19 mouse cellular contexts compared by ENCODE assay signal in genomic region chr15:89184937-89185227, GRCm38 (mm10). TPM values are rescaled to one million over a fixed set of nuclear protein-coding genes. Genes with fewer than 3 reads are reported as not detected.
A peak's percentile ranks its signal among the peaks of the same experiment; 100 is the strongest.
DNase-seq lines count a peak whose midpoint lies in the region; ATAC-seq and TF ChIP-seq lines count a peak whose summit lies in the region.
"Had no signal": no experiment of that assay in that cellular context is flagged by ENCODE, and none has a peak within 500 bp of the region (broad histone marks: within the 10 kb centered on the region; RNA-seq: fewer than 3 reads in every experiment).

No protein-coding gene starts in this region.

- no peak for ATAC-seq in neural tube, embryonic 13.5 days (ENCODE audit: low read depth)
- ATAC-seq in neural tube, embryonic 15.5 days (ENCODE audit: low FRiP score) = no peak
- ATAC-seq: activated CD4-positive, CD25-positive, alpha-beta regulatory T cell, adult 4 months had no signal

- H3K36me3 ChIP-seq in neural tube, embryonic 13.5 days = peaks cover 63% of the 10 kb centered on the region
- peaks cover 53% of the 10 kb centered on the region for H3K36me3 ChIP-seq in neural tube, embryonic 15.5 days
- H3K36me3 ChIP-seq in testis, adult 2 months (ENCODE audit: control insufficient read depth, insufficient read depth, low read length) = no peaks in the 10 kb centered on the region; the same call in 1 of the 2 replicates

- no peak for TF ChIP-seq CTCF in gastrocnemius, adult 2 months (IDR thresholded peaks at IDR 0.05)
- TF ChIP-seq CTCF in testis, adult 2 months (IDR thresholded peaks at IDR 0.05; ENCODE audit: control insufficient read depth, insufficient read depth, insufficient replicate concordance, low read depth, low read length) = no peak

- TF ChIP-seq POLR2A in testis, adult 2 months (IDR thresholded peaks at IDR 0.05; ENCODE audit: control insufficient read depth, low read depth, low read length) = no peak

- H3K9me3 ChIP-seq in neural tube, embryonic 13.5 days = no peaks in the 10 kb centered on the region
- H3K9me3 ChIP-seq in neural tube, embryonic 15.5 days (replicated peaks) = no peaks in the 10 kb centered on the region
- H3K9me3 ChIP-seq: embryonic facial prominence, embryonic 15.5 days; heart, embryonic 13.5 days had no signal

- peak; percentile 54 to 82 for DNase-seq in adrenal gland, adult (ENCODE audit: inconsistent age in 2 of 2, low spot score in 1 of 2)
- DNase-seq in adrenal gland, postnatal 4 days (ENCODE audit: low spot score in 2 of 2) = no peak
- peak; percentile 18 for DNase-seq in gastrocnemius, adult 2 months
- no peak for DNase-seq in gastrocnemius, postnatal 14 days
- DNase-seq in layer of hippocampus, adult 18-20 months (ENCODE audit: low spot score in 2 of 2) = no peak
- DNase-seq: cerebellum, adult 11 months; embryo, embryonic 11 days; heart, adult 18-20 months; kidney, adult 18-20 months; lung, adult 18-20 months; lung, postnatal 4 days; right cerebral cortex, postnatal 25 days had no signal

- H3K4me3 ChIP-seq in gastrocnemius, adult 2 months = no peak overlapping the region
- H3K4me3 ChIP-seq in neural tube, embryonic 13.5 days = no peak overlapping the region
- H3K4me3 ChIP-seq in neural tube, embryonic 15.5 days (replicated peaks) = no peak overlapping the region
- peak overlapping the region; percentile 79 for H3K4me3 ChIP-seq in testis, adult 2 months (ENCODE audit: control insufficient read depth, low read depth, low read length)
- H3K4me3 ChIP-seq: embryonic facial prominence, embryonic 15.5 days; heart, embryonic 13.5 days had no signal

- no peaks in the 10 kb centered on the region for H3K27me3 ChIP-seq in neural tube, embryonic 13.5 days
- H3K27me3 ChIP-seq in neural tube, embryonic 15.5 days (replicated peaks) = no peaks in the 10 kb centered on the region
- H3K27me3 ChIP-seq in testis, adult 2 months (ENCODE audit: control insufficient read depth, insufficient read depth, low read length) = no peaks in the 10 kb centered on the region
- H3K27me3 ChIP-seq: embryonic facial prominence, embryonic 15.5 days; heart, embryonic 13.5 days had no signal

- H3K9ac ChIP-seq in neural tube, embryonic 13.5 days = no peak overlapping the region
- H3K9ac ChIP-seq in neural tube, embryonic 15.5 days (replicated peaks) = no peak overlapping the region
- H3K9ac ChIP-seq: embryonic facial prominence, embryonic 15.5 days; heart, embryonic 13.5 days had no signal

- H3K4me2 ChIP-seq in neural tube, embryonic 13.5 days = no peak overlapping the region
- H3K4me2 ChIP-seq in neural tube, embryonic 15.5 days = no peak overlapping the region
- H3K4me2 ChIP-seq: embryonic facial prominence, embryonic 15.5 days; heart, embryonic 13.5 days had no signal

- peaks cover 42% of the 10 kb centered on the region for H3K4me1 ChIP-seq in neural tube, embryonic 13.5 days (replicated peaks)
- H3K4me1 ChIP-seq in neural tube, embryonic 15.5 days = peaks cover 28% of the 10 kb centered on the region
- peaks cover 15% of the 10 kb centered on the region for H3K4me1 ChIP-seq in testis, adult 2 months (ENCODE audit: control insufficient read depth, insufficient read depth, low read length)

- WGBS in neural tube, embryonic 13.5 days = 87% methylated on average over 5 of the region's 5 CpGs
- WGBS in neural tube, embryonic 15.5 days = 77% methylated on average over 5 of the region's 5 CpGs

- no peak overlapping the region for H3K27ac ChIP-seq in gastrocnemius, adult 2 months
- H3K27ac ChIP-seq in neural tube, embryonic 13.5 days (replicated peaks) = 0 out of 2 replicates have a peak overlapping the region, but pooled peaks have one; percentile 28
- no peak overlapping the region for H3K27ac ChIP-seq in neural tube, embryonic 15.5 days (replicated peaks)
- H3K27ac ChIP-seq in testis, adult 2 months (ENCODE audit: control insufficient read depth, insufficient read depth, low read depth, low read length) = no peak overlapping the region
- H3K27ac ChIP-seq: embryonic facial prominence, embryonic 15.5 days; heart, embryonic 13.5 days; kidney, postnatal 0 days had no signal

- intact Hi-C loops in gastrocnemius, adult 2 months (cut with DNase I) = no loop called here
- intact Hi-C loops in gastrocnemius, postnatal 14 days (cut with DNase I; ENCODE audit: low total_unique reads) = no loop called here

RNA-seq across cellular contexts. Expression of gene Plxnb2, which starts 4.3 kb away (rescaled TPM):
- total RNA-seq in adrenal gland, postnatal 4 days (2021) = 100 to 1,000 TPM; 167 to 207 TPM
- 1 to 10 TPM; 8.3 to 8.7 TPM for total RNA-seq in gastrocnemius, adult 2 months (2021)
- total RNA-seq in gastrocnemius, postnatal 14 days (2021) = 10 to 100 TPM; 20.9 to 23.8 TPM
- polyA plus RNA-seq in neural tube, embryonic 13.5 days (2015; fragmentation: Nextera tagmentation; extraction: Ambion mirVana) = 89.8 and 94.5 TPM in 2 replicates
- polyA plus RNA-seq in neural tube, embryonic 15.5 days (2015; fragmentation: Nextera tagmentation; extraction: Ambion mirVana) = 69.4 and 72.3 TPM in 2 replicates
- 91.0 and 107 TPM in 2 replicates for polyA plus RNA-seq in testis, adult 2 months (2012; rRNA removed)
- 10 to 100 TPM; 46.4 to 55.0 TPM for total RNA-seq in layer of hippocampus, adult 18-20 months (2021)

RNA-seq across cellular contexts. Expression of gene Dennd6b, which starts 11.4 kb away (rescaled TPM):
- total RNA-seq in adrenal gland, postnatal 4 days (2021) = 10 to 100 TPM; 11.5 to 13.0 TPM
- total RNA-seq in gastrocnemius, adult 2 months (2021) = 10 to 100 TPM in 1 of 2 experiments, 1 to 10 TPM in 1; 8.9 to 10.9 TPM
- 1 to 10 TPM; 4.1 to 5.4 TPM for total RNA-seq in gastrocnemius, postnatal 14 days (2021)
- 68.9 and 71.8 TPM in 2 replicates for polyA plus RNA-seq in neural tube, embryonic 13.5 days (2015; fragmentation: Nextera tagmentation; extraction: Ambion mirVana)
- 77.2 and 91.0 TPM in 2 replicates for polyA plus RNA-seq in neural tube, embryonic 15.5 days (2015; fragmentation: Nextera tagmentation; extraction: Ambion mirVana)
- polyA plus RNA-seq in testis, adult 2 months (2012; rRNA removed) = 55.5 and 58.5 TPM in 2 replicates
- total RNA-seq in layer of hippocampus, adult 18-20 months (2021) = 10 to 100 TPM; 34.8 to 39.1 TPM

RNA-seq across cellular contexts. Expression of gene Ppp6r2, which starts 26.5 kb away (rescaled TPM):
- total RNA-seq in adrenal gland, postnatal 4 days (2021) = 10 to 100 TPM; 53.8 to 57.6 TPM
- total RNA-seq in gastrocnemius, adult 2 months (2021) = 10 to 100 TPM; 90.7 to 94.1 TPM
- total RNA-seq in gastrocnemius, postnatal 14 days (2021) = 10 to 100 TPM; 56.2 to 57.3 TPM
- polyA plus RNA-seq in neural tube, embryonic 13.5 days (2015; fragmentation: Nextera tagmentation; extraction: Ambion mirVana) = 64.8 and 76.9 TPM in 2 replicates
- 62.8 and 67.7 TPM in 2 replicates for polyA plus RNA-seq in neural tube, embryonic 15.5 days (2015; fragmentation: Nextera tagmentation; extraction: Ambion mirVana)
- 49.8 and 59.3 TPM in 2 replicates for polyA plus RNA-seq in testis, adult 2 months (2012; rRNA removed)
- 100 to 1,000 TPM; 157 to 166 TPM for total RNA-seq in layer of hippocampus, adult 18-20 months (2021)

RNA-seq across cellular contexts. Expression of gene Mapk11, which starts 35.5 kb away (rescaled TPM):
- 1 to 10 TPM; 6.9 to 8.6 TPM for total RNA-seq in adrenal gland, postnatal 4 days (2021)
- 1 to 10 TPM; 1.0 to 1.1 TPM for total RNA-seq in gastrocnemius, adult 2 months (2021)
- 1 to 10 TPM; 1.7 TPM for total RNA-seq in gastrocnemius, postnatal 14 days (2021)
- 35.8 and 40.2 TPM in 2 replicates for polyA plus RNA-seq in neural tube, embryonic 13.5 days (2015; fragmentation: Nextera tagmentation; extraction: Ambion mirVana)
- 22.5 and 27.5 TPM in 2 replicates for polyA plus RNA-seq in neural tube, embryonic 15.5 days (2015; fragmentation: Nextera tagmentation; extraction: Ambion mirVana)
- polyA plus RNA-seq in testis, adult 2 months (2012; rRNA removed) = 2.0 and 2.6 TPM in 2 replicates
- total RNA-seq in layer of hippocampus, adult 18-20 months (2021) = 10 to 100 TPM; 19.2 to 21.2 TPM

RNA-seq across cellular contexts. Expression of gene Mapk12, which starts 44.4 kb away (rescaled TPM):
- total RNA-seq in adrenal gland, postnatal 4 days (2021) = 10 to 100 TPM; 13.9 to 16.2 TPM
- 100 to 1,000 TPM; 128 TPM for total RNA-seq in gastrocnemius, adult 2 months (2021)
- total RNA-seq in gastrocnemius, postnatal 14 days (2021) = 100 to 1,000 TPM in 1 of 2 experiments, 10 to 100 TPM in 1; 91.5 to 104 TPM
- polyA plus RNA-seq in neural tube, embryonic 13.5 days (2015; fragmentation: Nextera tagmentation; extraction: Ambion mirVana) = 6.7 and 7.0 TPM in 2 replicates
- polyA plus RNA-seq in neural tube, embryonic 15.5 days (2015; fragmentation: Nextera tagmentation; extraction: Ambion mirVana) = 4.8 and 5.2 TPM in 2 replicates
- polyA plus RNA-seq in testis, adult 2 months (2012; rRNA removed) = 0.79 and 1.0 TPM in 2 replicates
- total RNA-seq in layer of hippocampus, adult 18-20 months (2021) = 1 to 10 TPM; 4.8 to 5.4 TPM

Comparison
In these comparisons a context has a peak if more than half of its experiments do, and no peak if none do; other contexts are left out.
1. DNase-seq: peak in adrenal gland, adult (2 of 2) and gastrocnemius, adult 2 months (single experiment); none in adrenal gland, postnatal 4 days (0 of 2), gastrocnemius, postnatal 14 days (single experiment) and layer of hippocampus, adult 18-20 months (0 of 2).